Mouse (Mus musculus): ENCODE results near the gene Rbms1. TPM values are rescaled to one million over a fixed set of nuclear protein-coding genes. Genes with fewer than 3 reads are reported as not detected.

The Rbms1 gene
- total and polyA plus RNA-seq, 3 experiments: 10.1 to 27.4 TPM; not detected in 1

GRCm38 (mm10) chr2:60700956-60701355 lies 262.0 kb downstream of the Rbms1 start:
- Histone ChIP-seq H3K27ac (ENCODE audit: control insufficient read depth, low read depth, low read length) (no peak overlapping the region), H3K9ac (ENCODE audit: control insufficient read depth, low read depth, low read length, poor library complexity, severe bottlenecking) (no peak overlapping the region), H3K9me3 (replicated peaks; ENCODE audit: insufficient read depth, low read length) (no peaks in the 10 kb centered on the region), H3K36me3 (ENCODE audit: control insufficient read depth in 1 of 2, insufficient read depth in 2 of 2, low read length in 2 of 2) (no peaks in the 10 kb centered on the region), H3K4me3 (ENCODE audit: control insufficient read depth in 1 of 2, insufficient read depth in 1 of 2, low read depth in 2 of 2, low read length in 2 of 2) (no peak overlapping the region), H3K79me2 (ENCODE audit: control insufficient read depth, insufficient read depth, low read length, poor library complexity) (no peaks in the 10 kb centered on the region), H3K4me1 (ENCODE audit: control insufficient read depth in 1 of 2, insufficient read depth in 2 of 2, low read length in 2 of 2) (no peaks in the 10 kb centered on the region), H3K27me3 (ENCODE audit: control insufficient read depth in 1 of 2, insufficient read depth in 2 of 2, low read length in 2 of 2) (no peaks in the 10 kb centered on the region; a peak in 1 of 4 replicates)
- DNase-seq (ENCODE audit: low read depth, low spot score): no peak
- TF ChIP-seq USF1 (IDR thresholded peaks at IDR 0.05; ENCODE audit: low read depth, low read length): no peak
- TF ChIP-seq UBTF (IDR thresholded peaks at IDR 0.05; ENCODE audit: borderline replicate concordance, insufficient read depth, low read depth, low read length): no peak
- TF ChIP-seq EP300 (IDR thresholded peaks at IDR 0.05; ENCODE audit: low read depth in 1 of 2, low read length in 2 of 2): no peak
- TF ChIP-seq MAX (IDR thresholded peaks at IDR 0.05; ENCODE audit: low read length): no peak
- TF ChIP-seq E2F4 (IDR thresholded peaks at IDR 0.05; ENCODE audit: borderline replicate concordance, low read depth, low read length): no peak
- TF ChIP-seq POLR2A (IDR thresholded peaks at IDR 0.05; ENCODE audit: control insufficient read depth in 1 of 2, insufficient read depth in 1 of 2, low read depth in 1 of 2, low read length in 2 of 2, poor library complexity in 1 of 2): no peak
- TF ChIP-seq NRF1 (IDR thresholded peaks at IDR 0.05; ENCODE audit: insufficient read depth, low read depth, low read length, poor library complexity, severe bottlenecking): no peak
- TF ChIP-seq MEF2A (IDR thresholded peaks at IDR 0.05; ENCODE audit: extremely low read depth, insufficient replicate concordance, low read depth, low read length, poor library complexity, severe bottlenecking): no peak
- TF ChIP-seq CHD1 (IDR thresholded peaks at IDR 0.05; ENCODE audit: low read depth, low read length): no peak
- no peak for TF ChIP-seq GATA1 (IDR thresholded peaks at IDR 0.05; ENCODE audit: low read depth, low read length)

Other genes with a start within 250 kb of the Rbms1 start
- gene Itgb6, start 240.5 kb downstream of the Rbms1 start, total RNA-seq (2012; rRNA removed): not detected in 2 replicates
- gene Itgb6, start 240.5 kb downstream of the Rbms1 start, polyA plus RNA-seq (2012; ENCODE audit: insufficient read depth in 1 of 2, insufficient read length in 2 of 2, low read depth in 1 of 2, low replicate concordance in 2 of 2, missing spikeins in 1 of 2): not detected